Mouse (Mus musculus): ENCODE measurements around the gene Med21.

DNA sequence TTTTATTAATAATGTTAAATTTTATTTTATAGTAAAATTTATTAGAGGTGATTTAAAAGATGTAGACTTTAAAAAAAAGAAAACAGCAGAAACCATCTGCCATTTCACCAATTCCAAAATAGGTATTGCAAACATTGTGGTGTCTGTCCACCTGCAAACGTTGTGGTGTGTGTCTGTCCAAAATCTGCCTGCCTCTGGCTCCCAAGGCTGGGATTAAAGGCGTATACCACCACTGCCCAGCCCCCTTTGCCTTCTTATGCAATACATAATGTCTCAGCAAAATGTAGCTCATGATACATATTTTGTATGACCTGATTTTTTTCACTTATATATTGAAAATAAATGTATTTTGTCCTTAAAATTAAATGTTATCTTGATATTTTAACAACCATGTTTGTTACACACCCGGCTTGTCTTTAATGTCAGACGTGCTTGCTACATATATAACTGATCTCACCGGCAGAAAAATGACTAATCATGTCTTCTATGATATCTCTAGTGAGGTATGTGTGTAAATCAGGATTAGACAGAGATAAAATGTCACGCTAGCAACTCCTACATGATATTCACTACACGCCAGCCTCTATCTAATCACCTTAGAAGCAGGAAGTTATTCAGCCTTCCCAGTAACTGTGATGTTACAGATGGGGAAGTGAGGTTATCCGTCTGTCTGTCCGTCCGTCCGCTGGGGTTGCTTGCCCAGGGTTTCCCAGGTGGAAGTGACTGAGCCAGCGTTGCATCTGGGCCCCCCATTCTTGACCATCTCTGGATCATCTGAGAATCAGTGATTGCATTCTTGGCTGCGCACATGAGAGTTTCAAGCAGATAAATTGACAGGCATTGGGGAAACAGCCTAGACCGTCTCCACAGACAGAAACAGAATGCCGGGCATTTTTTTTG lies 28.9 kb downstream of the Med21 start:
- TF ChIP-seq CTCF (IDR thresholded peaks at IDR 0.05; ENCODE audit: insufficient read depth, low read depth, low read length) (no peak), POLR2A (IDR thresholded peaks at IDR 0.05; ENCODE audit: insufficient read depth, low read depth, low read length) (no peak)
